Comparison of ENCODE assay signal across 8 mouse cellular contexts in the genomic region with DNA sequence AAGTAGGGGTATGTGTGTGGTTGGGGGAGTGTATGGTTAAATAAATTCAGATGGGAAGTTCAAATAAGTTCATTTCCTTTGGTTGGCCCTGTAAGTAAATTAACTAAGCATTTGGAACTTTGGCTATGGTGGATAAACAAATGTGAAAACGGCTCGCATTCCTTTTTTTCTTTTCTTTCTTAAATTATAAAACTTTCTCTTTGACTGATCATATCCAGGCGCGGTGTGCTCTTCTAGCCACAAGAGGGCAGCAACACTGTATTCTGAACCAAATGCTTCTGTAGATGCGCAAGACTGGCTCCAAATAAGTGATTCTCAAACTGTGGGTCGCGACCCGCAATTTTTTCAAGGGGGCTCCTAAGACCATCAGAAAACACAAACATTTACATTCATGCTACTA.
DNase-seq lines count a peak whose midpoint lies in the region; TF ChIP-seq lines count a peak whose summit lies in the region.
"Had no signal": no experiment of that assay in that cellular context is flagged by ENCODE, and none has a peak within 500 bp of the region (broad histone marks: within the 10 kb centered on the region; RNA-seq: fewer than 3 reads in every experiment).

No protein-coding gene starts in this region.

- dilution Hi-C loops in CH12.LX (cut with MboI; ENCODE audit: extremely low pct_ligation_motif_present, extremely low pct_unique_long_range_greater_than_20kb, low sequenced_read_pairs) = no loop called here

- no peak overlapping the region for H3K4me3 ChIP-seq in CH12.LX (replicated peaks in 1 of 3; ENCODE audit: low read depth in 2 of 3, low read length in 2 of 3, poor library complexity in 1 of 3)
- H3K4me3 ChIP-seq in lung, adult 2 months (replicated peaks; ENCODE audit: extremely low read depth, low read depth, low read length) = no peak overlapping the region
- H3K4me3 ChIP-seq: liver, embryonic 15.5 days had no signal

- WGBS in lung, adult 2 months = 3% methylated on average over 8 of the region's 8 CpGs

- peaks cover 2 to 4% of the 10 kb centered on the region in 2 experiments; a peak in 2 of 4 replicates for H3K4me1 ChIP-seq in CH12.LX (ENCODE audit: control insufficient read depth in 1 of 2, insufficient read depth in 2 of 2)
- peaks cover 4% of the 10 kb centered on the region for H3K4me1 ChIP-seq in lung, adult 2 months (ENCODE audit: control insufficient read depth, insufficient read depth, low read length)
- H3K4me1 ChIP-seq: liver, embryonic 15.5 days had no signal

- H3K27ac ChIP-seq in CH12.LX (ENCODE audit: insufficient read depth, low read depth) = no peak overlapping the region
- H3K27ac ChIP-seq: liver, embryonic 15.5 days had no signal

- TF ChIP-seq EP300 in CH12.LX (IDR thresholded peaks at IDR 0.05; ENCODE audit: low read length) = no peak

- no peak overlapping the region for H3K9ac ChIP-seq in CH12.LX (ENCODE audit: insufficient read depth, low read depth)
- H3K9ac ChIP-seq: liver, embryonic 15.5 days had no signal

- no peaks in the 10 kb centered on the region for H3K36me3 ChIP-seq in CH12.LX (replicated peaks in 1 of 2; ENCODE audit: control insufficient read depth in 1 of 2, insufficient read depth in 1 of 2, low read length in 1 of 2)
- H3K36me3 ChIP-seq: liver, embryonic 15.5 days had no signal

- no peaks in the 10 kb centered on the region for H3K9me3 ChIP-seq in CH12.LX (replicated peaks; ENCODE audit: low read length)
- H3K9me3 ChIP-seq: liver, embryonic 15.5 days had no signal

- in situ Hi-C loops in CH12.LX (cut with MboI; ENCODE audit: low pct_ligation_motif_present, low pct_unique_long_range_greater_than_20kb, low sequenced_read_pairs) = loop anchor here (25.0 kb wide), 3 partner anchors 150 to 800 kb away; no protein-coding TSS in a partner anchor

- H3K27me3 ChIP-seq in CH12.LX (replicated peaks) = no peaks in the 10 kb centered on the region
- H3K27me3 ChIP-seq: liver, embryonic 15.5 days had no signal

- TF ChIP-seq RAD21 in CH12.LX (IDR thresholded peaks at IDR 0.05; ENCODE audit: low read depth, low read length) = peak; percentile 67

- TF ChIP-seq POLR2A in CH12.LX (IDR thresholded peaks at IDR 0.05; ENCODE audit: low read depth, low read length) = no peak
- TF ChIP-seq POLR2A in lung, adult 2 months (IDR thresholded peaks at IDR 0.05; ENCODE audit: borderline replicate concordance, extremely low read depth, low read depth, low read length) = no peak

- DNase-seq in B cell, adult 2 months = peak; percentile 11 to 22
- peak; percentile 81 for DNase-seq in CH12.LX (ENCODE audit: extremely low read depth)
- peak; percentile 40 for DNase-seq in cerebellum, adult 9-11 months
- DNase-seq in frontal cortex, postnatal 10 days (ENCODE audit: low spot score in 2 of 2) = peak; percentile 15 to 52
- peak; percentile 67 for DNase-seq in kidney, postnatal 10 days
- DNase-seq in lung, adult 2 months = peak; percentile 16
- DNase-seq in retina, postnatal 1 day = peak; percentile 73

- TF ChIP-seq CTCF in CH12.LX (conservative IDR thresholded peaks at IDR 0.05 in 1 of 2, IDR thresholded peaks at IDR 0.05 in 1 of 2; ENCODE audit: low read depth in 2 of 2, low read length in 2 of 2) = peak; percentile 70 to 80
- peak; percentile 60 for TF ChIP-seq CTCF in lung, adult 2 months (IDR thresholded peaks at IDR 0.05; ENCODE audit: insufficient read depth, low read length)

- H3K4me2 ChIP-seq in CH12.LX (ENCODE audit: insufficient read depth, low read depth, poor library complexity, severe bottlenecking) = peak overlapping the region; percentile 75; the same call in 1 of the 2 replicates
- H3K4me2 ChIP-seq: liver, embryonic 15.5 days had no signal

- no peaks in the 10 kb centered on the region for H3K79me2 ChIP-seq in CH12.LX (replicated peaks; ENCODE audit: control insufficient read depth, extremely low read depth, insufficient read depth, poor library complexity, severe bottlenecking)

TF ChIP-seq in CH12.LX, 34 proteins besides CTCF, POLR2A, EP300 and RAD21:
- no peak for TF ChIP-seq ZMIZ1 (IDR thresholded peaks at IDR 0.05; ENCODE audit: low read depth, low read length)
- TF ChIP-seq SMC3 (IDR thresholded peaks at IDR 0.05; ENCODE audit: low read depth, low read length) = peak; percentile 50
- no peak for TF ChIP-seq KAT2A (IDR thresholded peaks at IDR 0.05; ENCODE audit: insufficient replicate concordance, low read length)
- TF ChIP-seq NRF1 (IDR thresholded peaks at IDR 0.05; ENCODE audit: low read depth, low read length) = peak; percentile 53; the same call in 1 of the 2 replicates
- peak; percentile 39; the same call in 1 of the 2 replicates for TF ChIP-seq ZNF384 (IDR thresholded peaks at IDR 0.05; ENCODE audit: low read depth, low read length)
- peak; percentile 97 for TF ChIP-seq CHD2 (IDR thresholded peaks at IDR 0.05; ENCODE audit: low read length)

Comparison
In these comparisons a context has a peak if more than half of its experiments do, and no peak if none do; other contexts are left out.
1. DNase-seq: peak in every context shown above with its lines; median percentile 81 in CH12.LX; 73 in retina, postnatal 1 day; 67 in kidney, postnatal 10 days; 40 in cerebellum, adult 9-11 months; 34 in frontal cortex, postnatal 10 days; 16 in B cell, adult 2 months; 16 in lung, adult 2 months.